ENCODE assay signal across 24 mouse cellular contexts in the genomic region with DNA sequence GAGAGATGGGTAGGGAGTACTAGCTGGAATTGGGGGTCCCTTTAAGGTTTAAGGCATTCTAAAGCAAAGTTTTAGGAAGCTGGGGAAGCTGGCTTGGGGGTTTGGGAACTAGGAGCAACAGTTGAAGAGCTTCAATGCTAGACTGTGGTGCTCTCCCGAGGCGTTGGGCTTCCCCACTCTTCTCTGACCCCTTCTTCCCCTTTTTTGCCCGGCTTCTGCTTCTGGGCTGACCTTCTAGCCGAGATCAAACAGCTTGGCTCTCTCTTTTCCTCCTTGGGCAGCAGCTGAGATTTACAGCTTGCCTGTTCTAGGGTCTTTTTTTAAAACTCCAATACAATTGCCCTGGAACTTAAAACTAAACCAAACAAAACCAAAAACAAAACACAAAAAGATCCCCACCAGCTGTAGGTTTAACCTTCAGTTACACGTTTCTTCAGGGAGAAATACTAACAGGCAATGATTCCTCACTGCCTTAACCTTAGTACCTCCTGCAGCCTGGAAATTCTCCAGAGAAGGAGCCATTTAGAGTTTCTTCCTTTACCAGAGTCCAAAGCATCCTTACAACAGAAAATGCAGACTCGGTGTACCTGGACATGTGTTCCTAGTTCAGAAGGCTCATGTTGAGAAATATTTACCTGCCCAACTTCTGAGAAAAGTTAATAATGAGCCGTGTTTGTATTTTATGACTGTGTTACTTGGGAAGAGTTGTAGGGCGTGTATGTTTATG. TPM values are rescaled to one million over a fixed set of nuclear protein-coding genes. Genes with fewer than 3 reads are reported as not detected.
DNase-seq lines count a peak whose midpoint lies in the region; ATAC-seq lines count a peak whose summit lies in the region.
"Had no signal": no experiment of that assay in that cellular context is flagged by ENCODE, and none has a peak within 500 bp of the region (broad histone marks: within the 10 kb centered on the region; RNA-seq: fewer than 3 reads in every experiment).

No protein-coding gene starts in this region.

- H3K27me3 ChIP-seq in midbrain, embryonic 13.5 days = no peaks in the 10 kb centered on the region
- H3K27me3 ChIP-seq: forebrain, embryonic 12.5 days; hindbrain, embryonic 15.5 days; neural tube, embryonic 12.5 days had no signal

- no peak overlapping the region for H3K27ac ChIP-seq in midbrain, embryonic 13.5 days
- H3K27ac ChIP-seq: forebrain, embryonic 12.5 days; hindbrain, embryonic 15.5 days; liver, embryonic 15.5 days; neural tube, embryonic 12.5 days had no signal

- no peak overlapping the region for H3K9ac ChIP-seq in midbrain, embryonic 13.5 days (replicated peaks)
- H3K9ac ChIP-seq: forebrain, embryonic 12.5 days; heart, embryonic 12.5 days; hindbrain, embryonic 15.5 days; liver, embryonic 15.5 days; neural tube, embryonic 12.5 days had no signal

- H3K9me3 ChIP-seq in midbrain, embryonic 13.5 days = peaks cover 3% of the 10 kb centered on the region; the same call in 1 of the 2 replicates
- H3K9me3 ChIP-seq: forebrain, embryonic 12.5 days; hindbrain, embryonic 15.5 days; liver, embryonic 15.5 days; neural tube, embryonic 12.5 days had no signal

- H3K4me2 ChIP-seq in midbrain, embryonic 13.5 days (replicated peaks) = no peak overlapping the region
- H3K4me2 ChIP-seq: forebrain, embryonic 12.5 days; heart, embryonic 12.5 days; hindbrain, embryonic 15.5 days; liver, embryonic 15.5 days; neural tube, embryonic 12.5 days had no signal

- no peaks in the 10 kb centered on the region for H3K4me1 ChIP-seq in midbrain, embryonic 13.5 days (replicated peaks)
- H3K4me1 ChIP-seq: forebrain, embryonic 12.5 days; heart, embryonic 12.5 days; hindbrain, embryonic 15.5 days; liver, embryonic 15.5 days; neural tube, embryonic 12.5 days had no signal

- ATAC-seq in midbrain, embryonic 13.5 days = no peak
- ATAC-seq: intestine, postnatal 0 days had no signal

- WGBS in midbrain, embryonic 13.5 days = 73% methylated on average over 8 of the region's 8 CpGs

- no peaks in the 10 kb centered on the region for H3K36me3 ChIP-seq in midbrain, embryonic 13.5 days
- H3K36me3 ChIP-seq: forebrain, embryonic 12.5 days; heart, embryonic 12.5 days; hindbrain, embryonic 15.5 days; liver, embryonic 15.5 days; neural tube, embryonic 12.5 days had no signal

- no peak overlapping the region for H3K4me3 ChIP-seq in midbrain, embryonic 13.5 days (replicated peaks)
- H3K4me3 ChIP-seq: forebrain, embryonic 12.5 days; heart, embryonic 12.5 days; hindbrain, embryonic 15.5 days; liver, embryonic 15.5 days; neural tube, embryonic 12.5 days had no signal

- DNase-seq in adrenal gland, postnatal 14 days = peak; percentile 17
- DNase-seq in adrenal gland, adult 8-10 months = no peak
- DNase-seq in spleen, postnatal 36 days (ENCODE audit: low spot score in 2 of 2) = peak; percentile 17 to 21
- DNase-seq in spleen, postnatal 10 days (ENCODE audit: low spot score in 2 of 2) = no peak
- peak; percentile 45 for DNase-seq in kidney, postnatal 14 days
- no peak for DNase-seq in urinary bladder, postnatal 10 days (ENCODE audit: low spot score)
- DNase-seq: cerebellum, postnatal 14 days; gastrocnemius, postnatal 14 days; lung, postnatal 10 days; right cerebral cortex, postnatal 14 days; thymus, postnatal 25 days had no signal

RNA-seq across cellular contexts. Expression of a gene that starts 12.4 kb away (rescaled TPM):
- total RNA-seq in adrenal gland, postnatal 14 days (2021) = 114 and 128 TPM in 2 replicates
- 100 to 1,000 TPM; 128 to 142 (median 137) TPM for total RNA-seq in adrenal gland, adult 8-10 months (2022)
- 191 and 196 TPM in 2 replicates for polyA plus RNA-seq in midbrain, embryonic 13.5 days (2015; fragmentation: Nextera tagmentation; extraction: Ambion mirVana)

RNA-seq across cellular contexts. Expression of a gene that starts 41.6 kb away (rescaled TPM):
- 0.41 and 0.56 TPM in 2 replicates for total RNA-seq in adrenal gland, postnatal 14 days (2021)
- under 1 TPM in 2 of 4 experiments, not detected in 2; 0.75 to 0.87 TPM for total RNA-seq in adrenal gland, adult 8-10 months (2022)
- not detected in 2 replicates for polyA plus RNA-seq in midbrain, embryonic 13.5 days (2015; fragmentation: Nextera tagmentation; extraction: Ambion mirVana)
- total RNA-seq: ES-E14; gastrocnemius, postnatal 14 days; heart, postnatal 25 days; layer of hippocampus, postnatal 10 days; left cerebral cortex, postnatal 14 days; megakaryocyte-erythroid progenitor cell, adult 5-6 weeks had no signal
- polyA plus RNA-seq: forebrain, embryonic 12.5 days; heart, embryonic 12.5 days; hindbrain, embryonic 15.5 days; intestine, postnatal 0 days; neural tube, embryonic 12.5 days; spleen, adult 2 months had no signal

RNA-seq across cellular contexts. Expression of a gene that starts 42.6 kb away (rescaled TPM):
- total RNA-seq in adrenal gland, postnatal 14 days (2021) = not detected in 2 replicates
- total RNA-seq in adrenal gland, adult 8-10 months (2022) = not detected
- 0.95 and 1.0 TPM in 2 replicates for polyA plus RNA-seq in midbrain, embryonic 13.5 days (2015; fragmentation: Nextera tagmentation; extraction: Ambion mirVana)
- total RNA-seq: gastrocnemius, postnatal 14 days; heart, postnatal 25 days; megakaryocyte-erythroid progenitor cell, adult 5-6 weeks had no signal
- polyA plus RNA-seq: heart, embryonic 12.5 days; liver, embryonic 15.5 days had no signal

RNA-seq across cellular contexts. Expression of a gene that starts 51.7 kb away (rescaled TPM):
- 21.9 and 25.5 TPM in 2 replicates for total RNA-seq in adrenal gland, postnatal 14 days (2021)
- total RNA-seq in adrenal gland, adult 8-10 months (2022) = 10 to 100 TPM; 25.6 to 36.4 (median 30.2) TPM
- polyA plus RNA-seq in midbrain, embryonic 13.5 days (2015; fragmentation: Nextera tagmentation; extraction: Ambion mirVana) = 14.0 and 15.0 TPM in 2 replicates

RNA-seq across cellular contexts. Expression of a gene that starts 53.1 kb away (rescaled TPM):
- total RNA-seq in adrenal gland, postnatal 14 days (2021) = 14.8 and 16.2 TPM in 2 replicates
- total RNA-seq in adrenal gland, adult 8-10 months (2022) = 10 to 100 TPM; 12.5 to 17.8 (median 17.0) TPM
- 22.3 and 26.0 TPM in 2 replicates for polyA plus RNA-seq in midbrain, embryonic 13.5 days (2015; fragmentation: Nextera tagmentation; extraction: Ambion mirVana)

Comparison
In these comparisons a context has a peak if more than half of its experiments do, and no peak if none do; other contexts are left out.
1. DNase-seq: peak in adrenal gland, postnatal 14 days (single experiment), spleen, postnatal 36 days (2 of 2) and kidney, postnatal 14 days (single experiment); none in adrenal gland, adult 8-10 months (single experiment), spleen, postnatal 10 days (0 of 2) and urinary bladder, postnatal 10 days (single experiment).